Mouse (Mus musculus): ENCODE results near the gene Gm2075.
"Not testable (repeated sequence)": the region's sequence is repeated elsewhere in the genome, so short reads cannot be mapped to it uniquely, and the experiment has no call there.

The Gm2075 gene

DNA sequence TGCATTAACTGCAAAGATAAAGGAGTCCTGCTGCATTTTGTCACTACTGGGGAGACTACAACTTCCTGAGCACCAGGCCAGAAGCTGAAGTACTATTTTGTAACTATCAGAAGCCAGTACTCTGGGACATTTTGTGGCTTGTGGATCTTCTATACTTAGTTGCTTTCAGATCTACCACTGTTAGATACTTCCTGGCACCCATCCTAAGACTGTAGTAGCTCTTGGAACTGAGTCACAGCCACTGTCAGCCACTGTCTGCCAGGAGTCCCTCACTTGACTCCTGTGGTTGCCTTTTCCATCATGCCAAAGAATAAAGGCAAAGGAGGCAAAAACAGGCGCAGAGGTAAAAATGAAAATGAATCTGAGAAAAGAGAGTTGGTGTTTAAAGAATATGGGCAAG is at the start of gene Gm2075:
Gm2075 (plus strand) TSS at position 301 of the 400 bp plus-strand sequence.
- not testable (repeated sequence) for DNase-seq

DNA sequence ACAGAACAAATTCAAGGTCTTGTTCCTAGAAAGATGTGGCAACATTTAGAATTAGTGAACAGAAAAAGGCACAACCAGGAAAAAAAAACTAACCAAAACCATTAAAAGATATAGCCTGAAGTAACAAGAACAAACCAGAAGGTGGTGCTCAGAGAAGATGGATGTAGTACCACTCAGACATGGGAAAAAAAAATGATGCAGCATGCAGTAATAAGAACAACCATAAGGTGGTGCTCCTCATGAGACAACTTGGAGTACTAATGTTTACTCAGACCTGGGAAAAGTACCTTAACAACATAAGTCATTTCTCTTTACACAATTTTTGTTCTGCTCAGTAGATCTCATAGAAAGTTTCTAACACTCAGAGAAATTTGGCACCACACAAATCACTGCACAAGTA is 27.6 kb upstream of the Gm2075 start:
- not testable (repeated sequence) for DNase-seq

DNA sequence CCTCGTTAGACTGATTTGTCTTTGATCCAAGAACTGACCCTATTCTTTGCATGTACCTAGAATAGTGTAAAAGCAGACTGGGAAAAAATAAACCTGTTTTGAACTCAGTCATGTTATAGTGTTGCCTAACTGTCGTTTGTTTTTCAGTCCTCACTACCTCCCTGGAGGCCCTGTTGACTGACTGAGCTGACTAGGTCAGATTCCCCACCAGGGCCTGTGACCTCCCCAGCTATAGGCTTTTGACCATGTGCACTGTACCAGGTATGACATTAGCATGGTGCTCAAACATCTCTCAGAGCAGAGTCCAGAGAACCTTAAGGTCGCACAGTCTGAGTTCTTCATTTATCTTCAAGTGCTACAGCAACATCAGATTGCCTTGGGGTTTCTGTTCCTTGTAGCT is 7.5 kb upstream of the Gm2075 start:
- DNase-seq, result not testable (repeated sequence)

DNA sequence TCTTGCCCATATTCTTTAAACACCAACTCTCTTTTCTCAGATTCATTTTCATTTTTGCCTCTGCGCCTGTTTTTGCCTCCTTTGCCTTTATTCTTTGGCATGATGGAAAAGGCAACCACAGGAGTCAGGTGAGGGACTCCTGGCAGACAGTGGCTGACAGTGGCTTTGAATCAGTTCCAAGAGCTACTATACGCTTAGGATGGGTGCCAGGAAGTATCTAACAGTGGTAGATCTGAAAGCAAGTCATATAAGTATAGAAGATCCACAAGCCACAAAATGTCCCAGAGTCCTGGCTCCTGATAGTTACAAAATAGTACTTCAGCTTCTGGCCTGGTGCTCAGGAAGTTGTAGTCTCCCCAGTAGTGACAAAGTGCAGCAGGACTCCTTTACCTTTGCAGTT is 7.0 kb downstream of the Gm2075 start, which contains the start of gene Gm6803:
Gm6803 (minus strand) TSS at position 101 of the 400 bp plus-strand sequence.
- DNase-seq, result not testable (repeated sequence)

DNA sequence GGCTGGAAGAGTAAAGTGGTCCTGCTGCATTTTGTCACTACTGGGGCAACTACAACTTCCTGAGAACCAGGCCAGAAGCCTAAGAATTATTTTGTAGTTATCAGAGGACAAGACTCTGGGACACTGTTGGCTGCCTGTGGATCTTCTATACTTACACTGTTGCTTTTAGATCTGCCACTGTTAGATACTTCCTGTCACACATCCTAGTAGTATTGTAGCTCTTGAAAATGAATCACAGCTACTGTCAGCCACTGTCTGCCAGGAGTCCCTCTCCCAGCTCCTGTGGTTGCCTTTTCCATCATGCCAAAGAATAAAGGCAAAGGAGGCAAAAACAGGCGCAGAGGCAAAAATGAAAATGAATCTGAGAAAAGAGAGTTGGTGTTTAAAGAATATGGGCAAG is 15.1 kb downstream of the Gm2075 start, which contains the start of gene Gm2056:
Gm2056 (plus strand) TSS at position 301 of the 400 bp plus-strand sequence.
- DNase-seq, result not testable (repeated sequence)

DNA sequence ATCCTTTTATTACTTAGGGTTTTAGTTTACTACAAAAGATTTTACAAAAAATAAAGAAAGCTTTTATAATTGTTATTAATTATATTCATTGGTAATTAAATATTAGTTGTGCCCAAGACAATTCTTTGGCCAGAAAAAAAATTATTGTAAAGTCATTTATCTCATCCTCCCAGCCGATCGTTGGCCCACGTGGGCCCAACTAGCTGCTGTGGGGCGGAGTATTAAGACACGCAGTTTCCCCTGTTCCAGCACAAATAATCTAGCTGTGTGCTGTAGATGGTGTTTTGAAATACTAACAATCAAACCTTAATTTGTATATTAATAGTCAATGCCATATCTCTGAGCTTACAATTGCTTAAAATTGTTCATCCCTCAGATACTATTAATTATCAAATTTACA is 20.6 kb downstream of the Gm2075 start:
- not testable (repeated sequence) for DNase-seq

DNA sequence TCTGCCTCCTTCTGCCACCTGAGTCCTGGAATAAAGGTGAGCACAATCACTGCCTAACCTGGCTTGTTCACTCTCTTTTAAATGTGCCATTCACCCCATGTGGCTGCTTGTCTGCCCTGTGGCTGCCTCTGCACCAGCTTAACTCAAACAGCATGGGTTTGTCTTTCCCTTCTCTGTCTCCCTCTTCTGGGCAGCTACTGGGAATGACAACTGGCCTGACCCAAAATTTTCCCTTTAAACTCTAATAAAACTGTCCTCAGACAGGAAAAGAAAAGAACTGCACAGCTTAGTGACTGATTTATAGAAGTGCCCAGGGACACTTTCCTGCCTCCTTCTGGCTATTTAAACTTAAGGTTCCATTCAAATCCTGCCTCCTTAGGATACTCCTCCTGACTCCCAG is 27.4 kb downstream of the Gm2075 start:
- not testable (repeated sequence) for DNase-seq

DNA sequence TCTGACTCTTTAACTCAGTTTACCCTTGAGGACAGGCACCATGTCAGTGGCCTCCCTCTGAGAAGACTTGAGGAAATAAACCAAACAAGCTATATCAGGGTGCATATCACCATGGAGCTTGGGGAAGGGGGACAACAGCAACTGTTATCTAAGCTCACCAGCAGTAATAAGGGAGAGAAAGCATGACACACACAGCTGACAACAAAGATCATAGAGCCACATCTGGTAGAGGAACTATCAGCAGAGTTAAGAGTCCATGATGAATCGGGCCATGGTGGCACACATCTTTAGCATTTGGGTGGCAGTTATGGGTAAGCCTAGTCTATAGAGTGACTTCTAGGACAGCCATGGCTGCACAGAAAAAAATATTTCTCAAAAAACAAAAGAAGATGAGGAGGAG is 28.1 kb downstream of the Gm2075 start:
- not testable (repeated sequence) for DNase-seq

DNA sequence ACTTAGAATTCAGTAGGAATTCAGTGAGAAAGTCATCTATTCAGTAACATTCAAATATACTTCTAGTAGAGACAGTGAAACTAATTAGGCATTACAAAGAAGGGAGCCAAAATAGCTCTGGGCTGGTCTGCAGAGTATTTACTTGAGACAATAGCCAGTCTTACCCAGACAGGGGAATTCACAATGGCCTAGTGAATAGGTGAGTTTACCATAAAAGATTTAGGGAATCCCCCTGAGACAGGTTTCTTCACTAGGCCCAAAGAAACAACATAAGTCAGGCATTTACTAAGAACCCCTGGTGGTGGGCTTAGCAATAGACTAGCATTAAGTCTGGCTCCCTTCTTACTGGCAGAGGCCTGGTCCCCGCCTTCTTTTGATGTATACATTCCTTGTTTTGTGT is 33.6 kb downstream of the Gm2075 start:
- DNase-seq, result not testable (repeated sequence)

Measured in cerebellum, adult 9-11 months (tissue).